Mouse (Mus musculus) liver, embryonic 14.5 days (tissue): ENCODE results near the gene Dse.

Source experiments
- CTCF ChIP-seq: IDR thresholded peaks from 2 replicates; pipeline ENCODE4 v1.5.1; 2016; ENCODE audit warnings: antibody characterized with exemption, low read depth, control low read depth
- EP300 ChIP-seq: IDR thresholded peaks from 2 replicates; pipeline ENCODE4 v1.6.1; 2016; ENCODE audit warnings: antibody characterized with exemption, low read depth

DNA sequence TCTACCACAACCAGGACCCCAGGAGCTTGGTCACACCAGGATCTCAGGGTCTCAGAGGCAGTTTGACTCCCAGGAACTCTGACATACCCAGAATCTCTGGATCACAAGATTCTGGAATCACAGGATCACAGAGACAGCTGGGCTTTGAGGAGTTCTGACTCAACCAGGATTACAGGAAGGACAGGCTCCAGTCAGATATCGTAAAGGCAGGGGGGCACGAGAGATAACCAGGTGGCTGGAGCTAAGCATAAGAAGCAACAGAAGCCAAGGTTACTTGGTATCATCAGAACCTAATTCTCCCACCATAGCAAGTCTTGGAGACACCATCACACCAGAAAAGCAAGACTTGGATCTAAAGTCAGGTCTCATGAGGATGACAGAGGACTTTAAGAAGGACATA, 65.8 kb downstream of the Dse start:
- no peak for TF ChIP-seq CTCF
- TF ChIP-seq EP300, result no peak
